Mouse (Mus musculus) MEL (cell line): ENCODE measurements around the gene Nectin4. TPM values are rescaled to one million over a fixed set of nuclear protein-coding genes. Genes with fewer than 3 reads are reported as not detected.

Source experiments
- DNase-seq: peaks from one replicate; pipeline ENCODE4 v3.0.0; 2011; ENCODE audit warnings: low read depth, low spot score
- H3K27ac ChIP-seq: 2 replicates; pipeline ENCODE4 v1.5.1; 2012; ENCODE audit warnings: low read depth, mild to moderate bottlenecking, control low read depth, low read length, moderate library complexity; ENCODE audit not compliant: control insufficient read depth
- H3K27me3 ChIP-seq, 2 experiments: fragments of 150-350 bp in 1 of 2; sonication (generic) in 1 of 2; 2 replicates each; pipeline ENCODE4 v1.6.1; 2012; ENCODE audit warnings: low read length in 2 of 2, mild to moderate bottlenecking in 2 of 2, improper control_type of control experiment in 1 of 2, moderate library complexity in 1 of 2; ENCODE audit not compliant: insufficient read depth in 2 of 2, control insufficient read depth in 1 of 2
- H3K36me3 ChIP-seq, 2 experiments: 2 replicates each; pipeline ENCODE4 v1.6.1; 2012 to 2014; ENCODE audit warnings: low read length in 2 of 2, improper control_type of control experiment in 1 of 2, inconsistent platforms in 1 of 2, mild to moderate bottlenecking in 1 of 2; ENCODE audit not compliant: insufficient read depth in 2 of 2, control insufficient read depth in 1 of 2
- H3K4me1 ChIP-seq, 2 experiments: fragments of 150-350 bp in 1 of 2; sonication (generic) in 1 of 2; 2 replicates each; pipeline ENCODE4 v1.6.1; 2012; ENCODE audit warnings: low read length in 2 of 2, improper control_type of control experiment in 1 of 2, mild to moderate bottlenecking in 1 of 2; ENCODE audit not compliant: insufficient read depth in 2 of 2, control insufficient read depth in 1 of 2
- H3K4me3 ChIP-seq, 2 experiments: fragments of 150-350 bp in 1 of 2; sonication (generic) in 1 of 2; 2 replicates each; pipeline ENCODE4 v1.5.1; 2012; ENCODE audit warnings: low read depth in 2 of 2, low read length in 2 of 2, mild to moderate bottlenecking in 2 of 2, moderate library complexity in 2 of 2, control low read depth in 1 of 2, improper control_type of control experiment in 1 of 2; ENCODE audit not compliant: control insufficient read depth in 1 of 2, insufficient read depth in 1 of 2
- H3K79me2 ChIP-seq: 2 replicates; pipeline ENCODE4 v1.6.1; 2012; ENCODE audit warnings: mild to moderate bottlenecking, low read length, moderate library complexity; ENCODE audit not compliant: control insufficient read depth, poor library complexity, insufficient read depth
- H3K9ac ChIP-seq: 2 replicates; pipeline ENCODE4 v1.6.1; 2012; ENCODE audit warnings: low read depth, mild to moderate bottlenecking, control low read depth, low read length, moderate library complexity; ENCODE audit not compliant: control insufficient read depth, poor library complexity, severe bottlenecking
- H3K9me3 ChIP-seq: fragments of 150-350 bp; sonication (generic); replicated peaks from 2 replicates; pipeline ENCODE4 v1.6.1; 2012; ENCODE audit warnings: mild to moderate bottlenecking, low read length, improper control_type of control experiment, moderate library complexity; ENCODE audit not compliant: insufficient read depth
- BHLHE40 ChIP-seq: IDR thresholded peaks from 2 replicates; pipeline ENCODE4 v1.6.1; 2012; ENCODE audit warnings: low read depth, mild to moderate bottlenecking, inconsistent platforms, low read length, improper control_type of control experiment, borderline replicate concordance
- CHD2 ChIP-seq: IDR thresholded peaks from 2 replicates; pipeline ENCODE4 v1.6.1; 2011; ENCODE audit warnings: low read length, improper control_type of control experiment
- GABPA ChIP-seq: IDR thresholded peaks from 2 replicates; pipeline ENCODE4 v1.6.1; 2012; ENCODE audit warnings: low read depth, mild to moderate bottlenecking, inconsistent platforms, low read length, improper control_type of control experiment, moderate library complexity
- GATA1 ChIP-seq: IDR thresholded peaks from 2 replicates; pipeline ENCODE4 v1.6.1; 2011; ENCODE audit warnings: low read depth, low read length, improper control_type of control experiment
- HCFC1 ChIP-seq: IDR thresholded peaks from 2 replicates; pipeline ENCODE4 v1.6.1; 2012; ENCODE audit warnings: low read depth, mild to moderate bottlenecking, inconsistent platforms, low read length, improper control_type of control experiment, moderate library complexity
- MAX ChIP-seq: IDR thresholded peaks from 2 replicates; pipeline ENCODE4 v1.6.1; 2011; ENCODE audit warnings: low read length, improper control_type of control experiment
- MEF2A ChIP-seq: IDR thresholded peaks from 2 replicates; pipeline ENCODE4 v1.6.1; 2014; ENCODE audit warnings: low read depth, mild to moderate bottlenecking, inconsistent platforms, low read length, improper control_type of control experiment; ENCODE audit not compliant: poor library complexity, insufficient replicate concordance, severe bottlenecking; ENCODE audit errors: extremely low read depth
- MYB ChIP-seq: IDR thresholded peaks from 2 replicates; pipeline ENCODE4 v1.6.1; 2011; ENCODE audit warnings: mild to moderate bottlenecking, low read depth, low read length, improper control_type of control experiment
- MYC ChIP-seq: IDR thresholded peaks from 2 replicates; pipeline ENCODE4 v1.6.1; 2011; ENCODE audit warnings: low read depth, mild to moderate bottlenecking, low read length, improper control_type of control experiment, moderate library complexity
- NRF1 ChIP-seq: IDR thresholded peaks from 2 replicates; pipeline ENCODE4 v1.6.1; 2014; ENCODE audit warnings: low read depth, mild to moderate bottlenecking, inconsistent platforms, low read length, improper control_type of control experiment, moderate library complexity; ENCODE audit not compliant: poor library complexity, insufficient read depth, severe bottlenecking
- POLR2AphosphoS2 ChIP-seq: IDR thresholded peaks from 2 replicates; pipeline ENCODE4 v1.6.1; 2011; ENCODE audit warnings: low read length, improper control_type of control experiment
- RCOR1 ChIP-seq: IDR thresholded peaks from 2 replicates; pipeline ENCODE4 v1.6.1; 2012; ENCODE audit warnings: low read depth, mild to moderate bottlenecking, inconsistent platforms, low read length, improper control_type of control experiment
- SMC3 ChIP-seq: IDR thresholded peaks from 2 replicates; pipeline ENCODE4 v1.6.1; 2011; ENCODE audit warnings: low read depth, low read length, improper control_type of control experiment
- TAL1 ChIP-seq: IDR thresholded peaks from 2 replicates; pipeline ENCODE4 v1.6.1; 2012; ENCODE audit warnings: mild to moderate bottlenecking, inconsistent platforms, low read length, moderate library complexity, mixed read lengths
- TBP ChIP-seq: IDR thresholded peaks from 2 replicates; pipeline ENCODE4 v1.8.0; 2011; ENCODE audit warnings: low read depth, low read length, improper control_type of control experiment
- USF2 ChIP-seq, 2 experiments: IDR thresholded peaks; 2 replicates each; pipeline ENCODE4 v1.6.1; 2011 to 2012; ENCODE audit warnings: improper control_type of control experiment in 2 of 2, low read length in 2 of 2, borderline replicate concordance in 1 of 2, inconsistent platforms in 1 of 2, low read depth in 1 of 2, mild to moderate bottlenecking in 1 of 2; ENCODE audit not compliant: insufficient read depth in 1 of 2
- ZC3H11A ChIP-seq: IDR thresholded peaks from 2 replicates; pipeline ENCODE4 v1.6.1; 2012; ENCODE audit warnings: low read depth, mild to moderate bottlenecking, inconsistent platforms, low read length, improper control_type of control experiment
- ZKSCAN1 ChIP-seq: IDR thresholded peaks from 2 replicates; pipeline ENCODE4 v1.6.1; 2012; ENCODE audit warnings: low read depth, mild to moderate bottlenecking, inconsistent platforms, low read length, improper control_type of control experiment, moderate library complexity
- polyA plus RNA-seq, 2 experiments: library from polyadenylated mRNA; stranded (reverse) in 1 of 2; unstranded in 1 of 2; fragments of >175 nt in 1 of 2; fragments of >200 nt in 1 of 2; gene quantifications; 2 replicates each; pipeline versions ENCODE4 v1.2.1 to v1.2.4; 2012; ENCODE audit warnings: low replicate concordance in 2 of 2, low read depth in 1 of 2; ENCODE audit not compliant: insufficient read length in 2 of 2, insufficient read depth in 1 of 2, missing spikeins in 1 of 2
- total RNA-seq: library from RNA; depleted of rRNA; stranded (reverse); fragments of 300-350 nt; gene quantifications from 2 replicates; pipeline ENCODE4 v1.2.3, GENCODE M21; 2012

Gene Nectin4
- total and polyA plus RNA-seq, 3 experiments, result 0.04 to 0.15 TPM; not detected in 1

GRCm38 (mm10) chr1:171365934-171366333 lies 4.0 kb upstream of the Nectin4 start:
- H3K4me3 ChIP-seq, result no peak overlapping the region
- H3K27ac ChIP-seq, result no peak overlapping the region
- TF ChIP-seq HCFC1, result no peak
- TF ChIP-seq POLR2AphosphoS2, result no peak
- TF ChIP-seq ZC3H11A, result no peak
- TF ChIP-seq MEF2A, result no peak
- no peak for TF ChIP-seq RCOR1
- no peak for TF ChIP-seq GATA1
- TF ChIP-seq TAL1, result no peak
- TF ChIP-seq GABPA, result no peak
- TF ChIP-seq MYB, result no peak
- no peak for TF ChIP-seq MYC
- TF ChIP-seq NRF1, result no peak
- no peak for TF ChIP-seq SMC3
- no peak for TF ChIP-seq BHLHE40
- no peak for TF ChIP-seq USF2 (IDR thresholded peaks at IDR 0.05; ENCODE audit: borderline replicate concordance in 1 of 2, insufficient read depth in 1 of 2, low read depth in 1 of 2, low read length in 2 of 2)
- DNase-seq, result no peak
- no peaks in the 10 kb centered on the region for H3K79me2 ChIP-seq
- H3K27me3 ChIP-seq, result no peaks in the 10 kb centered on the region
- H3K9ac ChIP-seq, result no peak overlapping the region
- H3K36me3 ChIP-seq, result 0 out of 4 replicates have a peak, but pooled peaks cover 0 to 2% of the 10 kb centered on the region in 2 experiments
- no peaks in the 10 kb centered on the region for H3K9me3 ChIP-seq
- peaks cover 0 to 2% of the 10 kb centered on the region in 2 experiments; a peak in 1 of 4 replicates for H3K4me1 ChIP-seq

- TF ChIP-seq CHD2 (no peak), USF2 (IDR thresholded peaks at IDR 0.05; ENCODE audit: borderline replicate concordance in 1 of 2, insufficient read depth in 1 of 2, low read depth in 1 of 2, low read length in 2 of 2) (no peak), TBP (no peak), ZKSCAN1 (no peak), MAX (no peak)
- no peak overlapping the region for H3K27ac ChIP-seq
- no peaks in the 10 kb centered on the region for H3K79me2 ChIP-seq
- H3K4me3 ChIP-seq, result no peak overlapping the region
- no peaks in the 10 kb centered on the region for H3K9me3 ChIP-seq
- no peak for DNase-seq
- H3K36me3 ChIP-seq, result peaks cover 0 to 3% of the 10 kb centered on the region in 2 experiments; a peak in 2 of 4 replicates
- peaks cover 2 to 3% of the 10 kb centered on the region in 2 experiments; a peak in 2 of 4 replicates for H3K4me1 ChIP-seq
- H3K27me3 ChIP-seq, result no peaks in the 10 kb centered on the region
- H3K9ac ChIP-seq, result no peak overlapping the region
These were observed 3.0 kb downstream of the Nectin4 start for GRCm38 (mm10) chr1:171372880-171373279.
